Mouse (Mus musculus) gastrocnemius, postnatal 14 days (tissue): ENCODE measurements at regions not wholly inside any gene's neighbourhood (a gene's known extent, or its start where the extent isn't known, plus 50 kb on each side); places are given as distances from the start of the nearest gene placed in this dataset.

Source experiments
- DNase-seq: peaks from one replicate; pipeline ENCODE4 v3.0.0; 2021; ENCODE audit warnings: mixed read lengths
- intact Hi-C: fragments of 180-260 bp; cut with DNase I; formaldehyde crosslinking; loops from one replicate; pipeline ENCODE4 v1.15.1; 2025; ENCODE audit warnings: low total_unique reads

- intact Hi-C loops, result no loop called here
- DNase-seq, result no peak
Measured at GRCm38 (mm10) chr10:14234005-14234602, 268.2 kb downstream of the Hivep2 start.

- no peak for DNase-seq
Measured at GRCm38 (mm10) chr10:14233335-14233734, 267.5 kb downstream of the Hivep2 start.

GRCm38 (mm10) chr10:14231464-14231863 lies 265.6 kb downstream of the Hivep2 start:
- no peak for DNase-seq
- intact Hi-C loops, result no loop called here

More at GRCm38 (mm10) chr10:14233335-14233734, 267.5 kb downstream of the Hivep2 start:
- intact Hi-C loops, result no loop called here

GRCm38 (mm10) chr10:14217284-14217683 lies 251.4 kb downstream of the Hivep2 start:
- intact Hi-C loops, result no loop called here
- DNase-seq, result no peak

- intact Hi-C loops, result no loop called here
Measured at GRCm38 (mm10) chr10:14216191-14216992, 250.5 kb downstream of the Hivep2 start.

GRCm38 (mm10) chr10:14215512-14215911 lies 249.6 kb downstream of the Hivep2 start:
- intact Hi-C loops, result no loop called here
- no peak for DNase-seq

More at GRCm38 (mm10) chr10:14216191-14216992, 250.5 kb downstream of the Hivep2 start:
- DNase-seq, result no peak

- no peak for DNase-seq
- intact Hi-C loops, result no loop called here
Measured at GRCm38 (mm10) chr10:14213536-14213935, 247.7 kb downstream of the Hivep2 start.

- intact Hi-C loops, result no loop called here
- DNase-seq, result peak; percentile 44
Measured at GRCm38 (mm10) chr10:14211926-14212325, 246.1 kb downstream of the Hivep2 start.

GRCm38 (mm10) chr10:14211481-14211880 lies 245.6 kb downstream of the Hivep2 start:
- no peak for DNase-seq
- intact Hi-C loops, result no loop called here

GRCm38 (mm10) chr10:14210445-14210844 lies 244.6 kb downstream of the Hivep2 start:
- intact Hi-C loops, result no loop called here
- DNase-seq, result no peak

- DNase-seq, result no peak
- intact Hi-C loops, result no loop called here
Measured at GRCm38 (mm10) chr10:14210045-14210444, 244.2 kb downstream of the Hivep2 start.

- no peak for DNase-seq
- intact Hi-C loops, result no loop called here
Measured at GRCm38 (mm10) chr10:14208206-14208605, 242.3 kb downstream of the Hivep2 start.

GRCm38 (mm10) chr10:14207616-14208015 lies 241.7 kb downstream of the Hivep2 start:
- no peak for DNase-seq

GRCm38 (mm10) chr10:14207051-14207570 lies 241.2 kb downstream of the Hivep2 start:
- intact Hi-C loops, result no loop called here
- DNase-seq, result no peak

More at GRCm38 (mm10) chr10:14207616-14208015, 241.7 kb downstream of the Hivep2 start:
- intact Hi-C loops, result no loop called here
